Mouse (Mus musculus): Measurements from ENCODE around the gene Tex13c2. TPM values are rescaled to one million over a fixed set of nuclear protein-coding genes. Genes with fewer than 3 reads are reported as not detected.

Tex13c2 gene
- not detected in 2 replicates for polyA plus RNA-seq (2015; fragmentation: Nextera tagmentation; extraction: Ambion mirVana)

DNA sequence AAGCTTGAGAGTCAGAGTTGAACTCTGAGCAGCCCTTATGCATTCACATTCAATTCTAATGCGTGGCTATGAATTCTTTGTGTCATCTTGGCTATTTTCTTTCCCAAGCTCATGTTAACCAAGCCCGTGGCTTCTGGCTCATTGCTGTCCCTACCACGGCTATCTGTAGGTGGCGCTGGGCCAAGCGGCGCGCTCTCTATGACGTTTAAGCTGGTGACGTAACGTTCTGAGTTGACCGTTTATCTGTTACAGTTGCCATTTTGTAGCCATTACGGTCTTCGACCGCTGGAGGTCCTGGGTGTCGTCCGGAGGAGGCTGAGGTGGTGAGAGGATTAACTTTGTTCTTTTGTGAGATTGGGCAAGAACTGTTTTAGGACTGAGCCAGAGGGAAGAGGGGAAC lies at the start of gene Tex13c2:
TSS of gene Tex13c2 (plus strand) at position 246 of the 400 bp plus-strand sequence.
- TF ChIP-seq CTCF (IDR thresholded peaks at IDR 0.05; ENCODE audit: low read depth) = no peak
- WGBS = 90% methylated on average over 16 of the region's 16 CpGs
- Histone ChIP-seq H3K27me3 (ENCODE audit: insufficient read depth, low read length) (no peaks in the 10 kb centered on the region), H3K4me2 (ENCODE audit: low read length) (no peak within 1 kb of the TSS), H3K9me3 (replicated peaks; ENCODE audit: low read length) (no peaks in the 10 kb centered on the region), H3K4me1 (replicated peaks; ENCODE audit: insufficient read depth, low read length) (no peaks in the 10 kb centered on the region), H3K9ac (ENCODE audit: low read depth, low read length) (no peak within 1 kb of the TSS), H3K36me3 (ENCODE audit: insufficient read depth, low read length) (no peaks in the 10 kb centered on the region), H3K27ac (no peak within 1 kb of the TSS), H3K4me3 (replicated peaks; ENCODE audit: low read depth, low read length) (no peak within 1 kb of the TSS)
- ATAC-seq (replicated peaks; ENCODE audit: low FRiP score, low read depth) (no peak), DNase-seq (ENCODE audit: low spot score) (no peak)

DNA sequence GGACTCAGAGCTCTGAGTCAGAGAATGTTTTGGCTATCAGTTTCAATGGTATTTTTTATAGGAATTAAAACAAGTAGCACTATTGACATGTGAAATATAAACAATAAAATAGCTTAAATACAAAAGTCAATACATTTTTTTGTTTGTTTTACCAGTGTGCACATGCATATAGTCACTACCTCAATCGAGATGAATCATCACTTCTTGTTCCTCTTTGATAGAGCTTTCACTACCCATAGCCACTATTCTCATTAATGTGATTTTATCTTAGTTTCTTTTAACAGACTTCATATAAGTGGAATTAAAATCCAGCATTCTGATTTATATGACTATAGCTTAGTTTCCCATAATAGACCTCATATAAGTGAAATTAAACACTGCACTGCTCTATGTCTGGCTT lies 39.2 kb upstream of the Tex13c2 start:
- 74% methylated on average over 1 of the region's 1 CpGs for WGBS
- no peaks in the 10 kb centered on the region for H3K27me3 ChIP-seq (ENCODE audit: insufficient read depth, low read length)
- no peak overlapping the region for H3K4me3 ChIP-seq (replicated peaks; ENCODE audit: low read depth, low read length)
- H3K4me1 ChIP-seq (replicated peaks; ENCODE audit: insufficient read depth, low read length) = no peaks in the 10 kb centered on the region
- no peak overlapping the region for H3K4me2 ChIP-seq (ENCODE audit: low read length)
- TF ChIP-seq CTCF (IDR thresholded peaks at IDR 0.05; ENCODE audit: low read depth) = no peak
- ATAC-seq (replicated peaks; ENCODE audit: low FRiP score, low read depth) (no peak), DNase-seq (ENCODE audit: low spot score) (no peak)
- no peaks in the 10 kb centered on the region for H3K9me3 ChIP-seq (replicated peaks; ENCODE audit: low read length)
- no peak overlapping the region for H3K9ac ChIP-seq (ENCODE audit: low read depth, low read length)
- no peak overlapping the region for H3K27ac ChIP-seq
- H3K36me3 ChIP-seq (ENCODE audit: insufficient read depth, low read length) = no peaks in the 10 kb centered on the region

DNA sequence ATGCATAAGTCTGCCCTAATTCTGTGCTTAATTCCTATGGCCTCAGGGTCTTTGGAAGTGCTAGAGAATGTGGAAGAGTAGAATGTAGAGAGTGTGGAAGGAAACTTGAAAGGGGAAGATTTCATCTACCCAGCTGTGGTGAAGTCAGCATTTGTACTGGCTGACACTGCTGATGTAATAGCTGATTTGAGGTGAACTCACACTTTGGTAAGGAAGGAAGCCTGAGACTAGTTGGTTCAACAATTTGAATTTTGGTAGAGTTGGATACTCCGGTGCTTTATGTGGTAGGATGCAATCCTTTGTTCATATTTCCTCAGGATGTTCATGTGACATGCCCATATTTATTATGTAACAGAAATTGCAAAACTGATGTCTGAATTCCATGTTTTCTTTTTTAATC lies 36.5 kb upstream of the Tex13c2 start:
- ATAC-seq (replicated peaks; ENCODE audit: low FRiP score, low read depth) (no peak), DNase-seq (ENCODE audit: low spot score) (no peak)
- WGBS = 84% methylated on average over 1 of the region's 1 CpGs
- Histone ChIP-seq H3K4me1 (replicated peaks; ENCODE audit: insufficient read depth, low read length) (no peaks in the 10 kb centered on the region), H3K9ac (ENCODE audit: low read depth, low read length) (no peak overlapping the region), H3K4me3 (replicated peaks; ENCODE audit: low read depth, low read length) (no peak overlapping the region), H3K27ac (no peak overlapping the region), H3K9me3 (replicated peaks; ENCODE audit: low read length) (no peaks in the 10 kb centered on the region), H3K4me2 (ENCODE audit: low read length) (no peak overlapping the region), H3K36me3 (ENCODE audit: insufficient read depth, low read length) (no peaks in the 10 kb centered on the region), H3K27me3 (ENCODE audit: insufficient read depth, low read length) (no peaks in the 10 kb centered on the region)
- TF ChIP-seq CTCF (IDR thresholded peaks at IDR 0.05; ENCODE audit: low read depth) = no peak

DNA sequence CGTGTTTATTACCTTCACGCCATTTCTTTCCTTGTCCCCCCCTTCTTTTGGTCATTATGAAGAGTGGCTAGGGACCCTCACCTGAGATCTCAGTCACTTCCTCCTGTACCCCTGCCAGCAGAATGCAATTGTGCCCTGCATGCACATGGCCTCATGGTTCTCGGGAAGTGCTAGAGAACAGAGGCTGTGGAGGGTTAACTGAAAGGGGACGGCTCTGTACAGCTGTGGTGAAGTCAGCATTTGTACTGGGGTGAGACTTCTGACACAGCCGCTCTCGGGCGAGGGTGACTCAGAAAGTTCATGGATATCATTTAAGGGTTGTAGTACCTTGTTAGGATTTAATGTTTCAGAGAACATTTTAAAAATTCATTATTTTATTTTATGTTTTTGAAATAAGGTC lies 35.0 kb upstream of the Tex13c2 start:
- Histone ChIP-seq H3K4me1 (replicated peaks; ENCODE audit: insufficient read depth, low read length) (no peaks in the 10 kb centered on the region), H3K9ac (ENCODE audit: low read depth, low read length) (no peak overlapping the region), H3K4me2 (ENCODE audit: low read length) (no peak overlapping the region), H3K36me3 (ENCODE audit: insufficient read depth, low read length) (no peaks in the 10 kb centered on the region), H3K4me3 (replicated peaks; ENCODE audit: low read depth, low read length) (no peak overlapping the region), H3K9me3 (replicated peaks; ENCODE audit: low read length) (no peaks in the 10 kb centered on the region), H3K27ac (no peak overlapping the region), H3K27me3 (ENCODE audit: insufficient read depth, low read length) (no peaks in the 10 kb centered on the region)
- ATAC-seq (replicated peaks; ENCODE audit: low FRiP score, low read depth) (no peak), DNase-seq (ENCODE audit: low spot score) (no peak)
- 66% methylated on average over 7 of the region's 7 CpGs for WGBS
- no peak for TF ChIP-seq CTCF (IDR thresholded peaks at IDR 0.05; ENCODE audit: low read depth)

DNA sequence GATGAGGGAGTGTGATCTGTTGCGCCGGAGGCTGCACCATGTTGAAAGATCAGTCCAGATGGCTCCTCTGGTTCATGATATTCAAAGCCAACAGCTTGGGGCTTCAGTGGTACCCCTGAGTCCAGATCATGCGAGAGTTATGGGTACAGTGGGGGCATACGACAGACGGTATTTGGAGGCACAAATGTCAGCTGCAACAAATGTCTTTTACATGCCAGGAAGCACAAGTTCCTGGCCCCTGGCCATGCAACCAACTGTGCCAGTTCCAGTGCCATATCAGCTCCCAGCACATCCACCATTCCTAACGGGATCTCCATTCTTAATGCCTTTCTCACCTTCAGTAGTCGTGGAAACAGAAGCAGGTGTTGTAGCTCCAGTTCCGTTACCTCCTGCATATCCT lies 845 bp downstream of the Tex13c2 start:
- H3K9ac ChIP-seq (ENCODE audit: low read depth, low read length) = no peak overlapping the region
- no peak overlapping the region for H3K27ac ChIP-seq
- ATAC-seq (replicated peaks; ENCODE audit: low FRiP score, low read depth) = no peak
- WGBS = 92% methylated on average over 8 of the region's 8 CpGs
- no peak for DNase-seq (ENCODE audit: low spot score)
- H3K4me1 ChIP-seq (replicated peaks; ENCODE audit: insufficient read depth, low read length) = no peaks in the 10 kb centered on the region
- no peaks in the 10 kb centered on the region for H3K36me3 ChIP-seq (ENCODE audit: insufficient read depth, low read length)
- H3K27me3 ChIP-seq (ENCODE audit: insufficient read depth, low read length) = no peaks in the 10 kb centered on the region
- no peaks in the 10 kb centered on the region for H3K9me3 ChIP-seq (replicated peaks; ENCODE audit: low read length)
- TF ChIP-seq CTCF (IDR thresholded peaks at IDR 0.05; ENCODE audit: low read depth) = no peak
- H3K4me2 ChIP-seq (ENCODE audit: low read length) = no peak overlapping the region
- no peak overlapping the region for H3K4me3 ChIP-seq (replicated peaks; ENCODE audit: low read depth, low read length)

DNA sequence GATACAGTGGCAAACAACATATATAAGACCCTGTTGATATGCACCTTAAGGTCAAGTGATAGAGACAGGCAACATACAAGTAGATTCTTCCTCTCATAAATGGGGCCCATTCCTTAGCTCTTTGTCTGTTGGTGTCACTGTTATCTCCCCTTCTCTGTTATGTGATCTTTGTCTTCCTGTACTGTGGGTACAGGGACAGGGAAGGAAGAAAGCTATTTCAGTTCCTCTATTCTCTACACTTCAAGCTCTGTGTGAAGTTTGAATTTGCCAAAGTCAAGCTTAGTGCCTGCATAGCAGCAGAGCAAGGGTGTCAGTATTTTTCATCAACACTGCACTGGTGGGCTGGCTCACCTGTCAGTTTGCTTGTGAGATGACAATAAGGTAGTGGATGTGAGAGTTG lies 11.0 kb downstream of the Tex13c2 start:
- H3K9ac ChIP-seq (ENCODE audit: low read depth, low read length) = no peak overlapping the region
- H3K9me3 ChIP-seq (replicated peaks; ENCODE audit: low read length) = no peaks in the 10 kb centered on the region
- H3K4me1 ChIP-seq (replicated peaks; ENCODE audit: insufficient read depth, low read length) = no peaks in the 10 kb centered on the region
- H3K27ac ChIP-seq = no peak overlapping the region
- H3K36me3 ChIP-seq (ENCODE audit: insufficient read depth, low read length) = no peaks in the 10 kb centered on the region
- no peak overlapping the region for H3K4me3 ChIP-seq (replicated peaks; ENCODE audit: low read depth, low read length)
- TF ChIP-seq CTCF (IDR thresholded peaks at IDR 0.05; ENCODE audit: low read depth) = no peak
- ATAC-seq (replicated peaks; ENCODE audit: low FRiP score, low read depth) (no peak), DNase-seq (ENCODE audit: low spot score) (no peak)
- H3K4me2 ChIP-seq (ENCODE audit: low read length) = no peak overlapping the region
- H3K27me3 ChIP-seq (ENCODE audit: insufficient read depth, low read length) = no peaks in the 10 kb centered on the region

DNA sequence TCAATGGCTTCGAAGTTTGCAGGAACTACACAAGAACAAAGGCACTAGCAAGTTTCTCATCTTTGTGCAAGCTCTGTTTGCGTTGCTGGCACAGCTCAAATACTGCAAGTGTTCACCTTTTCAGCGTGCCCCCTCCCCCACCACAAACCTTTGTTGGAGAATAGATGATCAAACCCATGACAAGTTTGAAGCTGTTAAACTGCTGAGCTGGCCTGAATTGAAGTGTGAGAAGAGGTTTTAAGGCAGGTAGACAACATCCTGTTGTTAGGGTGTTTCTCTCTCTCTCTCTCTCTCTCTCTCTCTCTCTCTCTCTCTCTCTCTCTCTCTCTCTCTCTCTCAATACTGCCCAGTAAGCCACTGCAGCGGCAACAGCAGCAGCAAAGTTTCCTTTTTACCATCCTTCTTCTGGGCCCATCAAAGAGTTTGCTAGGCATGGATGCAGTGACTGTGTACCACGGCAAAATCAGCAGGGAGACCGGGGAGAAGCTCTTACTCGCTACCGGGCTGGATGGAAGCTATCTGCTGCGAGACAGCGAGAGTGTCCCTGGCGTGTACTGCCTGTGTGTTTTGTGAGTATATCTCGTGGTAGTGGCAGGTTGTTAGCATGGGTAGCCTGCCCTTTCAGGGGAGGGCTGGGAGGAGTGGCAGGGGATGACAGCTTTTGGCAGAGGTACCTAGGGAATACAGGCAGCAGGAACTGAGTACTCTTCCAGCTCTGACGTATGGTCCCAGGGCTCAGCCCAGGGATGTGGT lies 13.0 kb downstream of the Tex13c2 start, which contains the start of gene Sh2d1a:
TSS of gene Sh2d1a (plus strand) at position 163 of the 753 bp plus-strand sequence.
- Histone ChIP-seq H3K27ac (no peak within 1 kb of the TSS), H3K9me3 (replicated peaks; ENCODE audit: low read length) (no peaks in the 10 kb centered on the region), H3K27me3 (ENCODE audit: insufficient read depth, low read length) (no peaks in the 10 kb centered on the region), H3K9ac (ENCODE audit: low read depth, low read length) (no peak within 1 kb of the TSS), H3K4me3 (replicated peaks; ENCODE audit: low read depth, low read length) (no peak within 1 kb of the TSS), H3K4me2 (ENCODE audit: low read length) (no peak within 1 kb of the TSS), H3K4me1 (replicated peaks; ENCODE audit: insufficient read depth, low read length) (no peaks in the 10 kb centered on the region), H3K36me3 (ENCODE audit: insufficient read depth, low read length) (no peaks in the 10 kb centered on the region)
- TF ChIP-seq CTCF (IDR thresholded peaks at IDR 0.05; ENCODE audit: low read depth) = no peak
- ATAC-seq (replicated peaks; ENCODE audit: low FRiP score, low read depth) (no peak), DNase-seq (ENCODE audit: low spot score) (no peak)
- 78% methylated on average over 13 of the region's 13 CpGs for WGBS

Measured in kidney, postnatal 0 days (tissue).